Mouse (Mus musculus): ENCODE results near the gene Klhl25. TPM values are rescaled to one million over a fixed set of nuclear protein-coding genes. Genes with fewer than 3 reads are reported as not detected.

The Klhl25 gene
- total and polyA plus RNA-seq, 2 experiments: 12.0 to 20.0 TPM

DNA sequence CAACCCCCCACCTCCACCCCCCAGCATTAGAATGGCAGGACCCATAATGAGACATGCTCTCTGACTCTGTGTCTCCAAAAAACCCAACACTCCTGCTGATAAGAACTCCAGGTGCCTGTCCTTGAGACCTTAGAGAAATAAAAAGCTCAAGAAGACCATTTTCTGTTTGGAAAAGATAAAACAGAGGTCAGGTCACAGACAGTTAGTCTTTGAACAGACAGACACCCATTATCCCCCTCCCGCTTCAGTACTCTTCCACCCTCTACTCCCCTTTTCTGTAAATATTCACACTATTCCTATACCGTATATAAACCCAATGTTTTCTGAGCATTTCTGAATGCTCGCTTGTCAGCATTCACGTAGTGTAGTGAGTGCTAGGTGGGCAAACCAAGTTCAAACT is 41.9 kb upstream of the Klhl25 start:
- no peaks in the 10 kb centered on the region for H3K27me3 ChIP-seq (ENCODE audit: control insufficient read depth, insufficient read depth, low read length)
- H3K27ac ChIP-seq (replicated peaks; ENCODE audit: insufficient read depth, low read depth, low read length): no peak overlapping the region
- H3K79me2 ChIP-seq (ENCODE audit: control insufficient read depth, insufficient read depth, low read length): no peaks in the 10 kb centered on the region
- 67% methylated on average over 4 of the region's 4 CpGs for WGBS
- DNase-seq (ENCODE audit: extremely low read depth, low read depth, low spot score): no peak
- no peak for TF ChIP-seq POLR2A (IDR thresholded peaks at IDR 0.05; ENCODE audit: extremely low read depth, insufficient read depth, low read length)
- TF ChIP-seq CTCF (IDR thresholded peaks at IDR 0.05; ENCODE audit: low read depth, low read length): no peak
- H3K4me1 ChIP-seq (ENCODE audit: control insufficient read depth, insufficient read depth, low read length): no peaks in the 10 kb centered on the region
- H3K36me3 ChIP-seq (ENCODE audit: control insufficient read depth, insufficient read depth, low read length): no peaks in the 10 kb centered on the region
- no peak overlapping the region for H3K4me3 ChIP-seq (ENCODE audit: insufficient read depth, low read depth, low read length)
- H3K9ac ChIP-seq (ENCODE audit: low read depth, low read length): no peak overlapping the region

DNA sequence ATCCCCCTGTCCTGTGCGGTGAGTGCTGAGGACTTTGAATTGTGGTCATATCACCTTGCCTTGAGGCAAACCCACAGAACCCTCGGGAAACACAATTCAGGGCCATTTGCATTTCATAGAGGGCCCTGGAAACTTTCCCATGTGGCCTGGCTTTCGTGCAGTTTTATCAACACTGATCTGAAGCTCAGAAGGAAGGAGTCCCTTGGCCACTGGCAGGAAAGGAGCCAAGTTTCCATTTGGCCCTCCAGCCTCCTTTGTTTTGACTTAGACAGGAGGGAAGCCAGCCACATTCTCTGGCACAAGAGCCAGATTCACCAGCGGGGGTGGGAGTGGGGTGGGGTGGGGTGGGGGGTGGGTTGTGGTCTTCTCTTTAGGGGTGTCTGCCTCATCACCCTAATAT is 41.4 kb upstream of the Klhl25 start:
- WGBS: 24% methylated on average over 4 of the region's 4 CpGs
- no peak for DNase-seq (ENCODE audit: extremely low read depth, low read depth, low spot score)
- no peak for TF ChIP-seq CTCF (IDR thresholded peaks at IDR 0.05; ENCODE audit: low read depth, low read length)
- TF ChIP-seq POLR2A (IDR thresholded peaks at IDR 0.05; ENCODE audit: extremely low read depth, insufficient read depth, low read length): no peak
- H3K79me2 ChIP-seq (ENCODE audit: control insufficient read depth, insufficient read depth, low read length): no peaks in the 10 kb centered on the region
- no peak overlapping the region for H3K4me3 ChIP-seq (ENCODE audit: insufficient read depth, low read depth, low read length)
- no peaks in the 10 kb centered on the region for H3K4me1 ChIP-seq (ENCODE audit: control insufficient read depth, insufficient read depth, low read length)
- no peaks in the 10 kb centered on the region for H3K27me3 ChIP-seq (ENCODE audit: control insufficient read depth, insufficient read depth, low read length)
- no peak overlapping the region for H3K9ac ChIP-seq (ENCODE audit: low read depth, low read length)
- H3K27ac ChIP-seq (replicated peaks; ENCODE audit: insufficient read depth, low read depth, low read length): no peak overlapping the region
- no peaks in the 10 kb centered on the region for H3K36me3 ChIP-seq (ENCODE audit: control insufficient read depth, insufficient read depth, low read length)

DNA sequence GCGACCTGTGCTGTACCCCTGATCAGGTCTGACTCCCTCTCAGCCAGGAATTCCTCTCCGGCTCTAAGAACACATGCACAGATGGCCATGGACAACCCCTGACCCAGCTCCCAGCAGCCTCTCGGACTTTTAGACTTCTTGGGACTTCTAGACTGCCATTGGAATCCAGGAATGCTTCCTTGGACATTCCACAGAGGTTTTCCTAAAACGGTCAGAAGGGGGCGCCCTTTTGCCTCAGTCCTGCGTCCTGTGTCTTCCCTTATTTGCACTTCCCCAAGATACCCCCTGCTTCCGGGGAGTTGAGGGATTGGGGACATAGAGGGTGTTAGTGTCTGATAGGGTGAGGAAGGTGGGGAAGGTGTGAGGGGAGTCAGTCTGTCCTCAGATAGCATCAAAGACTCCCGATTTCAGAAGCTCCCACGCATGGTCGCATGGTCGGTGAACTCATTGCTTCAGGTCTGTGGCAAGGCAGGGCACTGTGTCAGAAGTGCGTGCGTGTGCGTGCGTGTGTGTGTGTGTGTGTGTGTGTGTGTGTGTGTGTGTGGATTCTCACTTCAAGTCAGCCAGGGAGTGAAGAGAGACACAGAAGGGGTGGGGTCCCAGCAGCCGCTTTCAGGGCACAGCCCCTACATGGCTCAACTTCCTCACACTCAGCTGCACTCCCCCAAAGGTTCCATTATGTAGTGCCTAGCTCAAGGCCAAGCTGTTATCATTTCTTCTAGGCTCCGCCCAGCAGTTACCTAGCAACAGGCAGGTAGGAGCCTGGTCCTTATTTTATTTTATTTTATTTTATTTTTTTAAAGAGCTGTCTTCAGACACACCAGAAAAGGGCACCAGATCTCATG is 40.4 kb upstream of the Klhl25 start:
- Histone ChIP-seq H3K36me3 (ENCODE audit: control insufficient read depth, insufficient read depth, low read length) (no peaks in the 10 kb centered on the region), H3K9ac (ENCODE audit: low read depth, low read length) (no peak overlapping the region), H3K27ac (replicated peaks; ENCODE audit: insufficient read depth, low read depth, low read length) (no peak overlapping the region), H3K79me2 (ENCODE audit: control insufficient read depth, insufficient read depth, low read length) (no peaks in the 10 kb centered on the region), H3K27me3 (ENCODE audit: control insufficient read depth, insufficient read depth, low read length) (no peaks in the 10 kb centered on the region), H3K4me3 (ENCODE audit: insufficient read depth, low read depth, low read length) (no peak overlapping the region), H3K4me1 (ENCODE audit: control insufficient read depth, insufficient read depth, low read length) (no peaks in the 10 kb centered on the region)
- peak; percentile 33; the same call in 1 of the 2 replicates for TF ChIP-seq CTCF (IDR thresholded peaks at IDR 0.05; ENCODE audit: low read depth, low read length)
- no peak for TF ChIP-seq POLR2A (IDR thresholded peaks at IDR 0.05; ENCODE audit: extremely low read depth, insufficient read depth, low read length)
- WGBS: 71% methylated on average over 17 of the region's 17 CpGs
- DNase-seq (ENCODE audit: extremely low read depth, low read depth, low spot score): no peak

DNA sequence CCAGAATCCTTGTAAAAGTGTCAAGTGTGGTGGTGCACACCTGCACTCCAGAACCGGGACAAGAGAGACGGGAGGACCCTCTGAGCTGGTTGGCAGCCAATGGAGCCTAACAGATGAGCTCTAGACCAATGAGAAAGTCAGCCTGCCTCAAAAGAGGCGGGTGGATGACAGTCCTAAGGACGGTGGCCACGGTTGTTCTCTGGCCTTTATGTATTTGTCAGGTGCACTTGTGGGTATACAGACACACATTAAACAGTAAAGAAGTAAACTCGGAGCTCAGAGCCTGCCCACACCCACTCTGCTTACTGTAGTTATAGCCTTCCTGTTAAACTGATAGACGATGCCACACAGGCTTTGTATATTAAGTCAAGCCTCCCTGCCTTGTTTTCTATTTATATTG is 27.4 kb upstream of the Klhl25 start:
- no peaks in the 10 kb centered on the region for H3K36me3 ChIP-seq (ENCODE audit: control insufficient read depth, insufficient read depth, low read length)
- no peaks in the 10 kb centered on the region for H3K79me2 ChIP-seq (ENCODE audit: control insufficient read depth, insufficient read depth, low read length)

DNA sequence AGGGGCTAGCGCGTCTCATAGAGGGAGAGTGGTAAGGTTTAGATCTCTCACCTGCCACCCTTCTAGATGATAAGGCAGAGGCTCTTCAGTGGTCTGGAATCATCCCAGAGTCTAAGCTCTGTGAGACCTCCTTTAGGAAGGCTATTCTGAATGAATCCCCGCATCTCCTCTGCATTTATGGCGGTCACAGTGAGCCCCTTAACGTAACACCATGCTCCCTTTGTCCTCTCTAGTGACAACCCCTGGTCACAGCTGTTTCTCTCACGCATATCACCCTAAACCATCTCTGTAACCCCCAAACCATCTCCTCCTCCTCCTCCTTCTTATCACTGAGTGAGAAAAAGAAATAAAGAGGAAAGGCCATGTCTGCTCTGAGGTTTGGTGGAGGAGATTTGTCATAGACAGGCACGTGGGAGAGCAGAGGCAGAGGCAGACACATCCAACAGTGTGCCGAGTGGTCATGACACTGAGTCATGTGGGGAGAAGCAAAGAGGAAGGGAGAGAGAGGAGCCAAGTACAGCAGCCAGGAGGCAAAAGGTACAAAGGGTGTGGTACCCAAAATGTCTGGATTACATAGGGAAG is 25.9 kb upstream of the Klhl25 start:
- Histone ChIP-seq H3K4me1 (ENCODE audit: control insufficient read depth, insufficient read depth, low read length) (no peaks in the 10 kb centered on the region), H3K4me3 (ENCODE audit: insufficient read depth, low read depth, low read length) (no peak overlapping the region), H3K36me3 (ENCODE audit: control insufficient read depth, insufficient read depth, low read length) (no peaks in the 10 kb centered on the region), H3K79me2 (ENCODE audit: control insufficient read depth, insufficient read depth, low read length) (no peaks in the 10 kb centered on the region), H3K27ac (replicated peaks; ENCODE audit: insufficient read depth, low read depth, low read length) (no peak overlapping the region), H3K27me3 (ENCODE audit: control insufficient read depth, insufficient read depth, low read length) (no peaks in the 10 kb centered on the region), H3K9ac (ENCODE audit: low read depth, low read length) (no peak overlapping the region)
- no peak for DNase-seq (ENCODE audit: extremely low read depth, low read depth, low spot score)
- 86% methylated on average over 8 of the region's 8 CpGs for WGBS
- TF ChIP-seq CTCF (IDR thresholded peaks at IDR 0.05; ENCODE audit: low read depth, low read length) (no peak), POLR2A (IDR thresholded peaks at IDR 0.05; ENCODE audit: extremely low read depth, insufficient read depth, low read length) (no peak)

More for the DNA sequence above, 27.4 kb upstream of the Klhl25 start:
- no peak for DNase-seq (ENCODE audit: extremely low read depth, low read depth, low spot score)
- no peak for TF ChIP-seq POLR2A (IDR thresholded peaks at IDR 0.05; ENCODE audit: extremely low read depth, insufficient read depth, low read length)
- no peak for TF ChIP-seq CTCF (IDR thresholded peaks at IDR 0.05; ENCODE audit: low read depth, low read length)
- H3K4me1 ChIP-seq (ENCODE audit: control insufficient read depth, insufficient read depth, low read length): no peaks in the 10 kb centered on the region
- H3K27ac ChIP-seq (replicated peaks; ENCODE audit: insufficient read depth, low read depth, low read length): no peak overlapping the region
- H3K9ac ChIP-seq (ENCODE audit: low read depth, low read length): no peak overlapping the region
- no peak overlapping the region for H3K4me3 ChIP-seq (ENCODE audit: insufficient read depth, low read depth, low read length)
- H3K27me3 ChIP-seq (ENCODE audit: control insufficient read depth, insufficient read depth, low read length): no peaks in the 10 kb centered on the region
- WGBS: 83% methylated on average over 7 of the region's 7 CpGs

DNA sequence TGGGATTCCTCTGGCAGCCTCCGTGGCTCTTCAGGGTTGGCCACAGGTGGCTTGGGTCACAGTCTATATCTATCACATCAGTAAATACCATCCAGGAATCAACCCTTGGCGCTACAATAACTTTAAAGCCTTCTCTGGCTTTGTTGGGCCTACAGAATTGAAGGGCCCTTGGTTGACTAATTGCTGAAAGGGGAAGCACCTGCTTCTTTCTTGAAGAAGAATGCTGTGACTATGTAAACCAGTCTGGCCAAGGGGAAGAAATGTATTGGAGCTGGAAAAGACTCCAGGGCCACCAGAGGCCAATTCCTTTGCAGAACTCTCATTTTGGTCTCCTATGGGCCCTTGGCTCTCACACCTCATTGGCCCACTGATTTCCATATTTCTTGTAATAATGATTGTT is 25.0 kb upstream of the Klhl25 start:
- WGBS: 71% methylated on average over 2 of the region's 2 CpGs
- Histone ChIP-seq H3K9ac (ENCODE audit: low read depth, low read length) (no peak overlapping the region), H3K79me2 (ENCODE audit: control insufficient read depth, insufficient read depth, low read length) (no peaks in the 10 kb centered on the region), H3K4me3 (ENCODE audit: insufficient read depth, low read depth, low read length) (no peak overlapping the region), H3K27me3 (ENCODE audit: control insufficient read depth, insufficient read depth, low read length) (no peaks in the 10 kb centered on the region), H3K36me3 (ENCODE audit: control insufficient read depth, insufficient read depth, low read length) (no peaks in the 10 kb centered on the region), H3K4me1 (ENCODE audit: control insufficient read depth, insufficient read depth, low read length) (no peaks in the 10 kb centered on the region), H3K27ac (replicated peaks; ENCODE audit: insufficient read depth, low read depth, low read length) (no peak overlapping the region)
- DNase-seq (ENCODE audit: extremely low read depth, low read depth, low spot score): no peak
- TF ChIP-seq CTCF (IDR thresholded peaks at IDR 0.05; ENCODE audit: low read depth, low read length) (no peak), POLR2A (IDR thresholded peaks at IDR 0.05; ENCODE audit: extremely low read depth, insufficient read depth, low read length) (no peak)
